Mouse (Mus musculus) neural tube, embryonic 12.5 days (tissue): ENCODE results near the gene Zfp575. TPM values are rescaled to one million over a fixed set of nuclear protein-coding genes. Genes with fewer than 3 reads are reported as not detected.

ENCODE experiments used
- ATAC-seq: fragments of 200-750 bp; cut with Nextera tagmentation; 2 replicates; pipeline ENCODE4 v1.8.0; 2017; ENCODE audit warnings: low read depth, mild to moderate bottlenecking, moderate TSS enrichment, moderate library complexity; ENCODE audit not compliant: low FRiP score
- H3K27ac ChIP-seq: fragments of 300-500 bp; sonication (generic); 2 replicates; pipeline ENCODE4 v1.5.1; 2016
- H3K27me3 ChIP-seq: fragments of 300-500 bp; sonication (generic); replicated peaks from 2 replicates; pipeline ENCODE4 v1.6.1; 2016; ENCODE audit warnings: mild to moderate bottlenecking
- H3K36me3 ChIP-seq: fragments of 300-500 bp; sonication (generic); 2 replicates; pipeline ENCODE4 v1.6.1; 2016; ENCODE audit warnings: mild to moderate bottlenecking
- H3K4me1 ChIP-seq: fragments of 300-500 bp; sonication (generic); 2 replicates; pipeline ENCODE4 v1.6.1; 2016
- H3K4me2 ChIP-seq: fragments of 300-500 bp; sonication (generic); replicated peaks from 2 replicates; pipeline ENCODE4 v1.6.1; 2016; ENCODE audit warnings: mild to moderate bottlenecking
- H3K4me3 ChIP-seq: fragments of 300-500 bp; sonication (generic); 2 replicates; pipeline ENCODE4 v1.5.1; 2016
- H3K9ac ChIP-seq: fragments of 300-500 bp; sonication (generic); 2 replicates; pipeline ENCODE4 v1.6.1; 2016; ENCODE audit warnings: mild to moderate bottlenecking
- H3K9me3 ChIP-seq: fragments of 300-500 bp; sonication (generic); 2 replicates; pipeline ENCODE4 v1.6.1; 2016; ENCODE audit warnings: mild to moderate bottlenecking
- WGBS: fragments of 180-500 bp; shearing (Covaris S2); methylation state at CpG from one replicate; pipeline ENCODE4 v1.1.7; 2016; 5-methylcytosine and 5-hydroxymethylcytosine counted together
- polyA plus RNA-seq: library from polyadenylated mRNA; unstranded; fragments of >200 nt; fragmentation: Nextera tagmentation; extraction: Ambion mirVana; gene quantifications from 2 replicates; pipeline ENCODE4 v1.2.1, GENCODE M21; 2016

Zfp575 gene
- polyA plus RNA-seq, 1 experiment from 2014 or later, result 4.5 TPM

- Histone ChIP-seq H3K9me3 (no peaks in the 10 kb centered on the region), H3K4me1 (peaks cover 11% of the 10 kb centered on the region), H3K9ac (no peak overlapping the region), H3K27ac (no peak overlapping the region), H3K4me2 (no peak overlapping the region), H3K4me3 (no peak overlapping the region), H3K36me3 (no peaks in the 10 kb centered on the region), H3K27me3 (peaks cover 12% of the 10 kb centered on the region)
- WGBS, result 79% methylated on average over 4 of the region's 4 CpGs
- ATAC-seq, result no peak
Measured at GRCm38 (mm10) chr7:24598121-24598520, 10.7 kb upstream of the Zfp575 start.

DNA sequence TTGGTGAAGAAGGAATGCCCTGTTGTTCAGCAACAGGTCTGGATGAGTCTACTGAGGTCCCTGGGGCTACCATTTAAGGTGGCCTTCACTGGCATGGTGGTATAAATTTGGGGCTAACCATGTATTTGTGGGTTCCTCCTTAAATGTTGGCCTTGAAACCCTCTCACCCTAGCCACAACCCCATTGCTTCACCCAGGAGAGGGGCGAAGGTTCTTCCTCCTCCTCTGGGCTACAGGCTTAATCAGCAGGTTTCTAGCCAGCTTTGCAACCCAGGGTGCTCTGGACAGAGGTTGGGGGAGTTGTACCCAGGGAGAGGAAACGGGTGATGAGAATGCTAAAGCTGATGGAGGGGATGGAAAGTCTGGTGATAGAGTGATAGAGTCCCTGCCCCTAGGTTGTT lies 8.0 kb upstream of the Zfp575 start:
- no peaks in the 10 kb centered on the region for H3K36me3 ChIP-seq
- peaks cover 12% of the 10 kb centered on the region for H3K27me3 ChIP-seq
- WGBS, result 76% methylated on average over 2 of the region's 2 CpGs
- H3K4me3 ChIP-seq, result no peak overlapping the region
- no peak overlapping the region for H3K9ac ChIP-seq
- no peak overlapping the region for H3K4me2 ChIP-seq
- H3K9me3 ChIP-seq, result no peaks in the 10 kb centered on the region
- peaks cover 11% of the 10 kb centered on the region for H3K4me1 ChIP-seq
- no peak overlapping the region for H3K27ac ChIP-seq
- no peak for ATAC-seq

DNA sequence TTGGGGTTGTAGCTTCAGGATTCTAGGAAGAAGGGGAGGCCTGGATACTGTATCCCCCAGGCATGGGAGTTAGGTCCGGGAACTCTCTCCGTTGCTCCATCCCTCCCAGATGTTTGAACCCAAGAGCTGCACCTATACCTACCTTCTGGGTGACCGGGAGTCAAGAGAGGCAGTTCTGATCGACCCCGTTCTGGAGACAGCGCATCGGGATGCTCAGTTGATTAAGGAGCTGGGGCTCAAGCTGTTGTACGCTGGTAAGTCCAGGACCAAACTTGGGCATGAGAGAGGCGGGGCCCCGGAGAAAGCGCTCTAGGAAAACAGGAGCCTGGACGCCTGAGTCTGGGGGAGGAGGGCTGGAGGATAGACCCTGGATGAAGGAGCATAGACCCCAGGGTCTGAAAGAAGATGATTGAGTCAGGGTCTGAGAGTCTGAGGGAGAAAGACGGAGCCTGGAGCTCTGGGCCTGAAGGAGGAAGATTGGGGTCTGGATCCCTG lies 6.9 kb upstream of the Zfp575 start:
- Histone ChIP-seq H3K4me2 (peak overlapping the region; percentile 74), H3K9ac (peak overlapping the region; percentile 60)
- under 1% methylated on average over 13 of the region's 13 CpGs for WGBS

GRCm38 (mm10) chr7:24593621-24594308 lies 6.3 kb upstream of the Zfp575 start:
- 2% methylated on average over 38 of the region's 39 CpGs for WGBS
- Histone ChIP-seq H3K9ac (peak overlapping the region; percentile 60), H3K9me3 (no peaks in the 10 kb centered on the region), H3K27me3 (peaks cover 12% of the 10 kb centered on the region), H3K4me3 (peak overlapping the region; percentile 60), H3K4me2 (peak overlapping the region; percentile 74), H3K27ac (no peak overlapping the region), H3K36me3 (no peaks in the 10 kb centered on the region), H3K4me1 (peaks cover 11% of the 10 kb centered on the region)
- ATAC-seq, result peak; percentile 92

More for the DNA sequence above, 6.9 kb upstream of the Zfp575 start:
- Histone ChIP-seq H3K36me3 (no peaks in the 10 kb centered on the region), H3K4me3 (peak overlapping the region; percentile 60), H3K9me3 (no peaks in the 10 kb centered on the region), H3K27ac (no peak overlapping the region), H3K4me1 (peaks cover 11% of the 10 kb centered on the region), H3K27me3 (peaks cover 12% of the 10 kb centered on the region)
- peak; percentile 45; the same call in 1 of the 2 replicates for ATAC-seq

DNA sequence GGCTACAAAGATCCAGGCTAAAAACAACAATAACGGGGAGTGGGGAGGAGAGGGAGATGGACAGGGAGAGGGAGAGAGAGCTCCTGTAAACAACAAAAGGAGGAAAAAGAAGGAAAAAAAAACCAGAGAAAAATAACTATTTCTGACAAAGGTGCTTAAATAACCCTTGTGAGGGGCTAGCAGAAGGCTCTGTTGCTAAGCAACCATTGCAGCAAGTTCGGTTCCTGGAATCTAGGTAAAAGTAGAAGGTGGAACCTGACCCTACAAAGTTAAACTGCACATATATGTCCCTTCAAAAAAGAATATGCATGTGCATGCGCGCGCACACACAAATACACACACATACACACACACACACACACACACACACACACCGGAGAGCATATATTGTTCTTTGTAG lies 5.3 kb upstream of the Zfp575 start:
- Histone ChIP-seq H3K27me3 (peaks cover 12% of the 10 kb centered on the region), H3K9me3 (no peaks in the 10 kb centered on the region), H3K9ac (no peak overlapping the region), H3K36me3 (no peaks in the 10 kb centered on the region), H3K27ac (no peak overlapping the region), H3K4me2 (no peak overlapping the region), H3K4me3 (no peak overlapping the region), H3K4me1 (peaks cover 12% of the 10 kb centered on the region)
- ATAC-seq, result no peak
- WGBS, result 90% methylated on average over 6 of the region's 6 CpGs

DNA sequence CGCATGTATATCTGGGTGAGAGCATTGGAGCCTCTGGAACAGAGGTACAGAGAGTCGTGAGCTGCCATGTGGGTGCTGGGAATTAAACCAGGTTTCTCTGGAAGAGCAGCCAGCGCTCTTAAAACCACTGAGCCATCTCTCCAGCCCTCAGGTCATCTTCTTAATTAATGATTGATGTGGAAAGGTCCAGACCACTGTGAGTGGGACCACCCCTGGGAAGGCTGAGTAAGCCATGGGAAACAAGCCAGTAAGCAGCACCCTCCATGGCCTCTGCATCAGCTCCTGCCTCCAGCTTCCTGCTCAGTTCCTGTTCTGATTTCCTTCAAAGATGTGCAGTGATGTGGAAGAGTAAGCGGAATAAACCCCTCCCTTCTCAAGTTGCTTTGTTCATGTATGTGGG lies 4.7 kb upstream of the Zfp575 start:
- H3K9me3 ChIP-seq, result no peaks in the 10 kb centered on the region

DNA sequence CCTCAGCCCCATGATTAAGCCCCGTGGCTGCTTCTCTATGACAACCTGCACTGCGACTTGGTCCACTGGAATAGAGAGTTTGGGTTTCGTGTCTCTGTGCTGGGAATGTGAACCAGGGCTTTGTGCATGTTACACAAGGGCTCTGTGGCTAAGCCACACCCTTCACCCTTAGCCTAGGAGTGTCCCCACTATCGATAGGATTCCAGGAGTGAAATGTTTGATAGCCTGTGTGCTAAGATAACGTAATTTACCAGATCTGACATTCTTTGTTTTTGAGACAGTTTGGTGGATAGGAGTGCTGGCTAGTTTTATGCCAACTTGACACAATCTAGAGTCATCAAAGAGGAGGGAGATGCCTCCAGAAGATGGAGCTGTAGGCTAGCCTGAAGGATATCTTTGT lies 4.3 kb upstream of the Zfp575 start:
- H3K4me3 ChIP-seq, result no peak overlapping the region
- ATAC-seq, result no peak
- 75% methylated on average over 5 of the region's 5 CpGs for WGBS

More for the DNA sequence above, 4.7 kb upstream of the Zfp575 start:
- WGBS, result 69% methylated on average over 4 of the region's 4 CpGs
- no peak overlapping the region for H3K9ac ChIP-seq
- H3K27me3 ChIP-seq, result peaks cover 13% of the 10 kb centered on the region
- no peak for ATAC-seq
- H3K4me2 ChIP-seq, result no peak overlapping the region
- no peak overlapping the region for H3K4me3 ChIP-seq
- H3K27ac ChIP-seq, result no peak overlapping the region
- peaks cover 18% of the 10 kb centered on the region for H3K4me1 ChIP-seq
- no peaks in the 10 kb centered on the region for H3K36me3 ChIP-seq

DNA sequence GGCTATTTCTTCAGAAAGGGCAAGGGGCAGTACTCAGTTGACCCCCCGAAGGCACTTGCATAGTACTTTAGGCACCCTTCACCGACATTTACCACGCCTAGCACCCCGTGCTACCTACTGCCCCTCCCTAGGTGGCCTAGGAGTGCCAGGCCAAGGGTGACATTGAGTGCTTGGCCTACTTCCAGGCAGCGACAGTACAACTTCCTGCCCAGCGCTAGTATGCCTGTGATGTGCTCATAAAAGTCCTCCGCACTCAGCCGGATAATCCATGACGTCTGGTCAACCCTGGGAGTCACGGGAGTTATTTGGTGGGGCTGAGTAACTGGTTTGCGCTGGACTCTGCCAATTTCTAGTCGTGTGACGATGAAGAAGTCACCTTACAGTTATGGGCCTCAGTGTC lies 895 bp upstream of the Zfp575 start:
- Histone ChIP-seq H3K27ac (no peak overlapping the region), H3K36me3 (no peaks in the 10 kb centered on the region), H3K27me3 (peaks cover 29% of the 10 kb centered on the region), H3K9me3 (no peaks in the 10 kb centered on the region), H3K9ac (no peak overlapping the region), H3K4me3 (no peak overlapping the region), H3K4me2 (no peak overlapping the region), H3K4me1 (0 out of 2 replicates have a peak, but pooled peaks cover 10% of the 10 kb centered on the region)
- no peak for ATAC-seq
- WGBS, result 87% methylated on average over 13 of the region's 13 CpGs

More for the DNA sequence above, 4.3 kb upstream of the Zfp575 start:
- no peak overlapping the region for H3K4me2 ChIP-seq
- peaks cover 22% of the 10 kb centered on the region for H3K4me1 ChIP-seq
- no peak overlapping the region for H3K9ac ChIP-seq
- H3K9me3 ChIP-seq, result no peaks in the 10 kb centered on the region
- no peaks in the 10 kb centered on the region for H3K36me3 ChIP-seq
- H3K27ac ChIP-seq, result no peak overlapping the region
- H3K27me3 ChIP-seq, result peaks cover 17% of the 10 kb centered on the region

GRCm38 (mm10) chr7:24586828-24587227 lies 613 bp downstream of the Zfp575 start:
- peak overlapping the region; percentile 68; the same call in 1 of the 2 replicates for H3K9ac ChIP-seq
- no peaks in the 10 kb centered on the region for H3K9me3 ChIP-seq
- H3K4me3 ChIP-seq, result peak overlapping the region; percentile 49
- H3K4me1 ChIP-seq, result 0 out of 2 replicates have a peak, but pooled peaks cover 10% of the 10 kb centered on the region
- H3K4me2 ChIP-seq, result peak overlapping the region; percentile 75
- no peaks in the 10 kb centered on the region for H3K36me3 ChIP-seq
- no peak overlapping the region for H3K27ac ChIP-seq
- H3K27me3 ChIP-seq, result peaks cover 29% of the 10 kb centered on the region
- WGBS, result 9% methylated on average over 8 of the region's 8 CpGs
- ATAC-seq, result peak; percentile 68

GRCm38 (mm10) chr7:24585995-24586394 lies 1.4 kb downstream of the Zfp575 start:
- H3K4me1 ChIP-seq, result 0 out of 2 replicates have a peak, but pooled peaks cover 10% of the 10 kb centered on the region
- H3K36me3 ChIP-seq, result no peaks in the 10 kb centered on the region
- H3K9me3 ChIP-seq, result no peaks in the 10 kb centered on the region
- 45% methylated on average over 16 of the region's 16 CpGs for WGBS
- no peak overlapping the region for H3K9ac ChIP-seq
- peaks cover 29% of the 10 kb centered on the region for H3K27me3 ChIP-seq
- peak overlapping the region; percentile 16; the same call in 1 of the 2 replicates for H3K4me2 ChIP-seq
- no peak overlapping the region for H3K4me3 ChIP-seq
- ATAC-seq, result no peak
- H3K27ac ChIP-seq, result no peak overlapping the region

DNA sequence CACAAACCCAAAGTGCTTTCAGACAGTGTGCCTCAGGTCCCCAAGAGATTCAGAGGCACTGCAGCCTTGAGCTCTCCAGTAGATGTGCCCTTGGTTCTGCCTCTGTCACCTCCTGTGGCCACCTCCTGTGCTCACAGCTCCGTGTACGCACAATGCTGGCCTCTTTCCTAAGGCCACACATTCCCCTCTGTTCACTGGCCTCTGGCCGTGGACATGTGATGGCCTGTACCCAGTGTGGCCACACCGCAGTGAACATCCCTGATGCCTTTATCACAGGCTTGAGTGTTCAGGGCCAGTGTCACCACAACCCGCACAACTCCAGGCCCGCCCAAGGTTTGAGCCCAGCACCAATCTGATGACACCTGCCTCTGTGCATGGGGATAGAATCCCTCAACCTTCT lies 2.6 kb downstream of the Zfp575 start:
- Histone ChIP-seq H3K36me3 (no peaks in the 10 kb centered on the region), H3K9me3 (no peaks in the 10 kb centered on the region), H3K4me3 (no peak overlapping the region), H3K27ac (no peak overlapping the region), H3K4me1 (0 out of 2 replicates have a peak, but pooled peaks cover 10% of the 10 kb centered on the region), H3K4me2 (no peak overlapping the region), H3K9ac (no peak overlapping the region), H3K27me3 (peaks cover 29% of the 10 kb centered on the region)
- no peak for ATAC-seq
- 86% methylated on average over 6 of the region's 6 CpGs for WGBS

DNA sequence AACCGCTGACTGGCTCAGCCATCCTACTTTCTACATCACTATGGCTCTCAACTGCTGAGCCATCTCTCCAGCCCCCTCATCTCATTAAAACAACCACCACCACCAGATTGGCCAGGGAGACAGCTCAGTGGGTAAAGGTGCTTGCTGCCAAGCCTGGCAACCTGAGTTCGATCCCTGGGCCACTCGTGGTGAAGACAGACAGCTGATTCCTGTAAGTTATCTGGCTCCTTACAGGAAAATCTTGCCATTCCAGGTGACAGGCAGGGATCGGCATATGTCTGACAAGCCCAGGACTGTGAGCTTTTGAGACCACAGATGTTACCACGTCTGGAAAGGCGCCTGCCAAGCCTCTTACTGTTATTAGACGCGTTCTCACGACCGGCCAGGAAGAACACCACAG lies 9.6 kb downstream of the Zfp575 start:
- no peak for ATAC-seq
- 95% methylated on average over 10 of the region's 10 CpGs for WGBS
- Histone ChIP-seq H3K4me2 (no peak overlapping the region), H3K27me3 (no peaks in the 10 kb centered on the region), H3K36me3 (peaks cover 5% of the 10 kb centered on the region), H3K4me1 (no peaks in the 10 kb centered on the region), H3K9ac (no peak overlapping the region), H3K4me3 (no peak overlapping the region), H3K9me3 (no peaks in the 10 kb centered on the region), H3K27ac (no peak overlapping the region)
